Mouse (Mus musculus) layer of hippocampus, postnatal 10 days (tissue): ENCODE data around the gene Orm1. TPM values are rescaled to one million over a fixed set of nuclear protein-coding genes. Genes with fewer than 3 reads are reported as not detected.

Source experiments
- DNase-seq, 2 experiments: peaks; one replicate each; pipeline ENCODE4 v3.0.0; 2021; ENCODE audit warnings: low spot score in 2 of 2
- long read RNA-seq: library from polyadenylated mRNA; stranded (forward); transcript quantifications from one replicate; pipeline ENCODE4 v2.0.0, GENCODE M21; 2023
- total RNA-seq, 2 experiments: library from RNA; stranded (reverse); gene quantifications; 2 replicates each; pipeline ENCODE4 v1.2.3; 2021

Gene Orm1
- total RNA-seq = not detected
- long read RNA-seq = 0 reads

- no peak for DNase-seq
Measured at GRCm38 (mm10) chr4:63344295-63344694, at the start of gene Orm1. TSS of gene Orm1 (plus strand) at chr4:63344560.

DNA sequence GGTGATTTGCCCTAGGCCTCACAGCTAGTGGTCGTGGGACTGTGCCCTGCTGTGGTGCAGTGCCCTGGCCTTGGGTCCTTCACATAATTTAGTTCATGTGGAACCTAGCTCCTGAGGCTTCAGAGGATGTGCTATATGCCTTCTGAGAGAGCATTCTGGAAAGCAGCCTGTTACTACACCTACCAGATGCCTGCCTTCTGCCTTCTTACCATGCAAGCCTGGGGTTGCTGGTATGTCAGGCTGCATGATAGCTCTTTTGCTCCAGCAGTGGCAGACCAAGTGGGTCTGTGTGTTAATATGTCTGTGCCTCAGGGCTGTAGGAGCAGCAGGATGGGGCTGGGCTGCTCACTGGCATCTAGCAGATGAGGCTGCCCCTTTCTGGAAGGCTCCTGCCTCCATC is 48.7 kb upstream of the Orm1 start:
- DNase-seq = no peak

DNA sequence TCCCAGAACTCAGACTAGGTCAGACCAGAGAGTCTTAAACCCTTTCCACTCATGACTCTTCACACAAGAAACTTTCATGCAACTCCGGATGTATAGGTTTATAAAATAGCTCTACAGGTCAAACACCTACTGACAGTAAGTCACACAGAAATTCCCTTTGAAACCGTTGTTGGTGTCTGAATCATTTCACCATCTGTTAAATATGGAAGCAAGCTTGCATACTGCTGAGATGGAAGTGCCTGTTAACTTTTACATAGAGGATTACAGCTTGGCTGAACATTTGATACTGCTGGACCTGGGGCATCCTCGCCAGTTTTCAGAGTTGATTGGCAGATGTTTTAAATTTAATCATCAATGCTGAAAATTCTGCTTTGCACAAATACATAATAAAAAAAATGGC is 48.1 kb upstream of the Orm1 start:
- no peak for DNase-seq

GRCm38 (mm10) chr4:63296876-63297275 is 47.5 kb upstream of the Orm1 start:
- no peak for DNase-seq

DNA sequence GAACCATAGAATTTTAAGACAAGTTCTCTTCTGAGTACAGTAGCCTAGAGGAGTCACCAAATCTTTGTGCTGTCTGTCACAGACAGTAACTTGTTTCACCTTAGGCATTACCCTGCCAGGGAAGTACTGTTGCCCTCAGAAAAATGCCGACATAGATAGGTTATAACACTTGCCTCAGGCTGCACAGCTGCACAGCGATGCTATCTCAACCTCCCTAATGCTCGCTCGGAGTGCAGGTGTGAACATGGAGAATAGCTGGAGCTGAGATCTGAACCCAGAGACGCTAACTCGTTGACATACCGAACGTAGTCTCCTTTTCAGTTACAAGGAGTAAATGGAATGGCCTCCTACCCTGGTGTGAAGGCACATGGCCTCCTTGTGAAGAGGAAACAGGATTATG is 46.2 kb upstream of the Orm1 start:
- no peak for DNase-seq

DNA sequence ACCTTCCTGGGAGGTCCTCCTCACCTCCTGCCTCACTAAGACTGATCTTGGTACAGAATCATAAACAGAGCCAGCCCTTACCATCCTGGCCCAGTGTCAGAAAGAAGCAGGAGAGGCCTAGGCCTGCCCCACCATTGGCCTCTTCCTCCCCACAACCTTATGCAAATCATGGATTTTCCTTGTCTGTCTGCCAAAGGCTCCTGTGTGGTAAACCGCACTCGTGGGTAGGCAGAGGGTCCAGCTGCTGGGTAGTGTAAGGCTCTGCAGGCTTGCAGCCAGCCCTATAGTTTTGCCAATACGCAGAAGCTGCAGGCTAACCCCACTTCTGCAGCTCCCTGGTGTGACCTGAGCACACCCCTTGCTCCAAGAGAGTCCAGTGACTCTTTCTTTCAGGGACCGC is 41.7 kb upstream of the Orm1 start:
- DNase-seq = no peak

GRCm38 (mm10) chr4:63307175-63308062 is 36.9 kb upstream of the Orm1 start:
- peak; percentile 92 to 95 for DNase-seq

- DNase-seq = peak in 1 of 2 experiments; percentile 39
Measured at GRCm38 (mm10) chr4:63308316-63308715, 36.0 kb upstream of the Orm1 start.

DNA sequence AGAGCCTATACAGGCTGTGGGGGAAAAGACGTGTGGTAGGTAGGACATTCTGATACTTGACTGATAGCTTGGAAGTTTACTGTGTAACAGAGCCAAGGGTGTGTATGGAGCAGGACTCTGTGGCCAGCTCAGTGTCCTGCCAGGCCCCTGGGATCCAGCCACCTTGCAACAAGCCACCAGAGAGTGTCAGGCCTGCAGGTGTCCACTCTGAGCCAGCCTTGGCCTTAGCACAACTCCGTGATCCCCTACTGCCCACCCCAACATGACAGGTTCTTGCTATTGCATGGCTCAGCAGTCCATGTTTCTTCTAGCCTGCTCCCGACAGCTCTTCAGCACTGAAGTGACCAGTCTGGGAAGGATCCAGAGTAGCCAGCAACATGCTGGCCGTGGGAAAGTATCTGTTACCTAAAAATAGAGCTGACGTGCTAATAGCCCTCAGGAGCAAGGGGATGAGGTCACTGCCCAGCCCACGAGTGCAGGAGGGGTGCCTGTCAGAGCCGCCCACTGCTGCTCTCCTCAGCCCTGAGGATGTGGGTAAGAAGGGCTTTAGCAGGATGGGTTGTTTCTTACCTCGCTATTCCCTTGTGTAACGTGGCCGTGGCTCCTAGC is 34.0 kb upstream of the Orm1 start:
- DNase-seq = no peak

DNA sequence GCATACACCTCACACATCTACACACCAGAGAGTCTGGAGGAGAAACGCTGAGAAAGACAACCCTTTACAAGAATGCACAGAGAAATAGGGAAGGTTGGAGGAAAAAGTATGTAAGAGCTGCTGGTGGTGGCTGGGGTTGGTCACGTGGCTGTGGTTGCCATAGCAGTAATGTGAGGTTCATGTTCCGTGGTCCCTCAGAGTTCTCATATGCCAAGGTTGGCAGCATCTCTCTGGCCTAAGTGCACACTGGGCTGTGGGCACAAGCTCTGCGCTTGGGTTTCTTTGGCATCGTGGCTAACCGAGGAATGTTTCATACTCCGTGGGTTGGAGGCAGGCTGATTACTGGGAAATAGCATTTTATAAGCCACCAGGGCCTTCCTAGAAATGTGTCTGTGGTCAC is 32.9 kb upstream of the Orm1 start:
- no peak for DNase-seq

- DNase-seq = no peak
Measured at GRCm38 (mm10) chr4:63314063-63314462, 30.3 kb upstream of the Orm1 start.

- no peak for DNase-seq
Measured at GRCm38 (mm10) chr4:63316076-63316746, 28.1 kb upstream of the Orm1 start.

DNA sequence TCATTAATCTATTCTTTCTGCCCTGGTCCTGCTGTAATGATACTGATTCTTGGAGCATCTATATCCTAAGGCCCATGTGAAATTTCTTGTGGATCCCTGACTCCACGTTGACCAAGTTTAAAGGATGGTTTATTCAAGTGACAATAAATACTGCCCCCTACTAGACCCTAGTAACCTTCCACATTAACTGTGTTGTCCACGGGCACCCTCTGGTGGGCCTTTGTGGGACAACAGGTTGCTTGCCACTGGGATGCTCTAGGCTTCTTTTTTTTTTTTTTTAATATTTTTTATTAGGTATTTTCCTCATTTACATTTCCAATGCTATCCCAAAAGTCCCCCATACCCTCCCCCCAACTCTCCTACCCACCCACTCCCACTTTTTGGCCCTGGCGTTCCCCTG is 24.8 kb upstream of the Orm1 start:
- DNase-seq = peak; percentile 77 to 79

DNA sequence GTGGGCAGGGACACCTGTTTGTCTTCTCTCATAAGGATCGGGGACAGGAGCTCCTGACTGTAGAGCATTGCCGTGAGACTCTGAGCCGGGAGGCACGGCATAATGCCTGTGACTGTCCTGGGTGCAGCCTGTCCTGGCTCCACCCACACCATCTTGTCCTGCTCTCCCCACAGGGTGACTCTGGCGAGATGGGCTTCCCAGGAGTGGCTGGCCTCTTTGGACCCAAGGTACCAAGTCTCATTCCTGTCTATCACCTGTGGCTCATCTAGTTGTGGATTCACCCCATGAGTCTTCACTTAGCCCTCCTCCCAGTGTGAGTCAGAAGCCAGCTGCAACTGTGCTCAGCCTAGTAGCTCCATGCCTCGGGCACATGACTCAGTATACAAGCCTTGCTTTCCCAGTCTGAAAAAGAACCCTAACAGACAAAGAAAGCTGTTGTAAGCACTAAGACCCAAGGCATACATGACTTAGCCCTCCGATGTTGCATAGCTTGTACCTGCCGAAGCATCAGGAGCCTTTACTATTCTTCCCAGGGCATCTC is 21.0 kb upstream of the Orm1 start:
- no peak for DNase-seq

DNA sequence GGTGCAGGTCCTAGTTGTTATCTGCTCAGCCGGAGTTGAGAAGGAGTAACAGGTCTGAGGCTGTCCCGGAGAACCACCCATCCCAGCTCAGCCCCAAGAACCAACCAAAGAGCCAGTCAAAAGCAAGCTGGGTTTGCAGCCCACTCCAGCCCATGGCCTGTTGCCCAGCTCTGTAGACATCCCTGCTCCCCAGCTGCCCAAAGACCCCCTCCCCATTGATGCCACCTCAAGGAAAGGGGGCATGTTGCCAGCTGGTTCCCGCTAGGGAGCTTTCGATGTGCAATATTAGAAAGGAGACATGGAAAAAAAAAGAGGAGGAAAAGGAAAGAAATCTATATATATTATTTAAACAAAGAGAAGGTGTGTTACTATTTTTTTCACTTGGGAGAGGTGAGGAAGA is 11.0 kb upstream of the Orm1 start:
- no peak for DNase-seq

DNA sequence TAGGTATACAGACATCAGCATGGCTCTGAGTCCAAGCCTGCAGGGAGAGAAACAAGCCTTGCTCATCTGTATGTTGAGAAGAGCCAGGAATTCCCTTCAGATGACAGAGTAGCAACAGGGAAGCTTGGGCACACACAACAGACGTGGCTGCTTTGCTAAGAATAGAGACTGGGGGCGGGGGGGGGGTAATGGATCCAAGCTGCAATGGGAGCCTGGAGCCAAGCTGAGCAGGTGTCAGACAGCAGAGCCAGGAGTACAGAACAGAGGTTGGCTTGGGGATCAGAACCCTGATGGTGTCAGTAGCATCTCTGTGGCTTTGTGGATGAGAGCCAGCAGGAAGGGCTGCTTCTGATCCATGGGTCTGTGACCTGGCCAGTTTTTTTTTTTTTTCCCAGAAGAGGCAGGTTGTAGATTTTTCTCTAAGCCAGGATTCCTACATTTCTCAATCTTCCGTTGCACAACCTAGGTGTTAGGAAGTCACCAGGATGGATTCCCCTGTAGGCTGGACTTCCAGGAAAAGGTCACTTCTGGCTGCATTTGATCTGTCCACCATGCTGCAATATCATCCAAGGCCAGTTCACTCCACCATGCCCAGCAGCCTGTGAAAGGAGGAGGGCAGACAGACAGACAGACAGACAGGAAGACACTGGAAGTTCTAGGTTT is 5.8 kb upstream of the Orm1 start:
- no peak for DNase-seq

GRCm38 (mm10) chr4:63342491-63342890 is 1.9 kb upstream of the Orm1 start:
- no peak for DNase-seq

- no peak for DNase-seq
Measured at GRCm38 (mm10) chr4:63343608-63344007, 752 bp upstream of the Orm1 start.

DNA sequence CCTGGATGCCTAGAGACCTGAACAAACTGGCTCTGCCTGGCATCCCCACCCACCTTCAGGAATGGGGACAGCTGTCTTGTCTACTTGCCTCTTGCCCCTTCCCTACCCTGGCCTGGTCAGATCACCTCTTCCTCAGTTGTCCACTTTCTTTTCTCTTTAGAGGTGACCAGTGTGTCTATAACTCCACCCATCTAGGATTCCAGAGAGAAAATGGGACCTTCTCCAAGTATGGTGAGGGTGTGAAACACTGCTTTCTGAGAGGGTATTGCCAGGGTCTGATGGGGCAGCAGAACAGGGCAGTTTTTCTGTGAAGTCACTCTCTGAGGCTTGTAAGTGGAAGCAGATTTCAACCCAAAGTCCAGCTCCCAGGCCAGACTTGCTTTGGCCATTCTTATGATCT is 901 bp downstream of the Orm1 start:
- no peak for DNase-seq

DNA sequence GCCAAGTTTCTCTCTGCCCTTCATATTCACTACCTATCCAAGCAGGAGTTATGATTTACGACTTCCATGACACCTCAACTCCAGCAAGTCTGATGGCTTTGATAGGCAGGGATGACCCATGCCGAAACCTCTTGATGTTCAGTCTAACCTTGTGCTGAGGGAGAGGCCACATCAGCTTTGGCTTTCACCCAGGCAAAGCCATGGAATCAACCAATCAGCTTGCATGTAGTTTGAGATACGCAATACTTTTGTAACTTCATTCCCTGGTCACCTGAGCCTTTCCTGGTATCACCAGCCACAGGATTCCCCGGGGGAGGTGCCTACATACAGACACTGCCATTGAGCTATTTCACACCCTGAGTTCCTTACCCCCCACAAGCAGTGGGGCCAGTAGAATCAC is 2.3 kb downstream of the Orm1 start:
- no peak for DNase-seq

DNA sequence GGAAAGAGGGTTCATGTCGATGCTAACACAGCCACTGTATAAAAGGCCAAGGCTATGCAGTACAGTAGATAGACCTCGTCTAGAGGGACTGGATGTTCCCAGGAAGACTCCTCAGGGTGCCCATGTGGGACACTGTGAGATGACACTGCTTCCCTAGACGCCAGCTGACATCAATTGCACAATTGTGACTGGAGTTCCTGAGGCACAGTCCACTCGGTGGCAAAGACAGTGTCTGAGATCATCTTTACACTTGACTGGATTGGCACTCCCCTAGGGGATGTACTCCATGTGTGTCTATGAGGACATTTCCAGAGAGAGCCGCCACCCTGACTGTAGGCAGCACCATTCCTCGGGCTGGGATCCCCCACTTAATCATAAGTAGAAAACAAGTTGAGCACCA is 4.2 kb downstream of the Orm1 start:
- DNase-seq = no peak
